Mouse (Mus musculus) Muller cell, postnatal 12 days (primary cell): ENCODE results near the gene Gm37419.

ENCODE experiments used
- DNase-seq: peaks from one replicate; pipeline ENCODE4 v3.0.0-alpha.2; 2015; ENCODE audit errors: inconsistent ontology term

Gene Gm37419

GRCm38 (mm10) chr16:23996342-23996741 is 8.1 kb downstream of the Gm37419 start:
- no peak for DNase-seq

- no peak for DNase-seq
Measured at GRCm38 (mm10) chr16:23997228-23997627, 8.9 kb downstream of the Gm37419 start.

GRCm38 (mm10) chr16:23997912-23998311 is 9.6 kb downstream of the Gm37419 start:
- DNase-seq = no peak

- DNase-seq = no peak
Measured at GRCm38 (mm10) chr16:24005928-24006327, 17.6 kb downstream of the Gm37419 start.

GRCm38 (mm10) chr16:24009891-24010290 is 21.6 kb downstream of the Gm37419 start:
- no peak for DNase-seq

- no peak for DNase-seq
Measured at GRCm38 (mm10) chr16:24011306-24011705, 23.0 kb downstream of the Gm37419 start.

GRCm38 (mm10) chr16:24012066-24012465 is 23.8 kb downstream of the Gm37419 start:
- DNase-seq = no peak

- no peak for DNase-seq
Measured at GRCm38 (mm10) chr16:24014378-24014777, 26.1 kb downstream of the Gm37419 start.

GRCm38 (mm10) chr16:24016273-24016672 is 28.0 kb downstream of the Gm37419 start:
- peak; percentile 85 for DNase-seq

GRCm38 (mm10) chr16:24016742-24017141 is 28.5 kb downstream of the Gm37419 start:
- no peak for DNase-seq

GRCm38 (mm10) chr16:24021722-24022121 is 33.4 kb downstream of the Gm37419 start:
- no peak for DNase-seq

GRCm38 (mm10) chr16:24022605-24023004 is 34.3 kb downstream of the Gm37419 start:
- DNase-seq = no peak

GRCm38 (mm10) chr16:24025442-24025841 is 37.2 kb downstream of the Gm37419 start:
- DNase-seq = no peak

- DNase-seq = no peak
Measured at GRCm38 (mm10) chr16:24029965-24030672, 41.8 kb downstream of the Gm37419 start.

- no peak for DNase-seq
Measured at GRCm38 (mm10) chr16:24033259-24033658, 45.0 kb downstream of the Gm37419 start.

GRCm38 (mm10) chr16:24034450-24034849 is 46.2 kb downstream of the Gm37419 start:
- DNase-seq = no peak

GRCm38 (mm10) chr16:24035767-24036166 is 47.5 kb downstream of the Gm37419 start:
- DNase-seq = no peak

GRCm38 (mm10) chr16:24036398-24036797 is 48.1 kb downstream of the Gm37419 start:
- DNase-seq = no peak
